Mouse (Mus musculus) liver, postnatal 0 days (tissue): ENCODE data around the gene Fam169b.

Experiments
- CTCF ChIP-seq: sonication (generic); IDR thresholded peaks from 2 replicates; pipeline ENCODE4 v1.5.1; 2016; ENCODE audit warnings: antibody characterized with exemption, low read depth
- EP300 ChIP-seq: IDR thresholded peaks from 2 replicates; pipeline ENCODE4 v1.6.1; 2016; ENCODE audit warnings: antibody characterized with exemption, low read depth, mild to moderate bottlenecking

GRCm38 (mm10) chr7:68265391-68265790 lies 8.2 kb upstream of the Fam169b start:
- TF ChIP-seq CTCF: no peak
- TF ChIP-seq EP300: no peak
